Mouse (Mus musculus) c-Kit-negative CD71-positive TER-119-positive erythroid progenitor cells, embryonic 14.5 days (primary cell): Measurements from ENCODE around the gene Rfxank.

ENCODE experiments used
- DNase-seq: peaks from one replicate; pipeline ENCODE4 v3.0.0-alpha.2; 2013; ENCODE audit warnings: low read depth, low spot score

Rfxank gene

GRCm38 (mm10) chr8:70110451-70110850, 28.5 kb downstream of the Rfxank start:
- DNase-seq = no peak

GRCm38 (mm10) chr8:70104922-70105321, 34.0 kb downstream of the Rfxank start:
- DNase-seq = no peak

DNA sequence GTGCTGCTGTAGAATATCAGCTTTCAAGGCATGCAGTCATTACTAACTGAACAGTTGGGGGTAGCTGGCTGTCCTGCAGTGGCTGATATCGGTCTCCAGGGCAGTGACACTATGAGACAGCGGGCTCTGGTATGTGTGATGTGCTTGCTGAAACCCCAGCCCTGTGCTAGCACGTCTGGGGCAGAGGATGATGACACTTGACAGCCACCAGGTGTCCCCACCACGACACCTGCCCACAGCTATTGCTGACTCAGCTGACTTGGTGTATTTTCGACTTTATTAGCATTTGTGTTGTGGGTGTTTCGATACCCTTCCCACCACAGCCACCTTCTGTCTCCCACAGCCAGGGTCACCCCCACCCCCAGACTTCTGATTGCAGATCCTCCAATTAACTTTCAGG, 34.4 kb downstream of the Rfxank start:
- no peak for DNase-seq

GRCm38 (mm10) chr8:70100241-70100640, 38.7 kb downstream of the Rfxank start:
- DNase-seq = no peak

- DNase-seq = no peak
Measured at GRCm38 (mm10) chr8:70099276-70099675, 39.7 kb downstream of the Rfxank start.

GRCm38 (mm10) chr8:70092786-70093185, 46.2 kb downstream of the Rfxank start:
- no peak for DNase-seq

DNA sequence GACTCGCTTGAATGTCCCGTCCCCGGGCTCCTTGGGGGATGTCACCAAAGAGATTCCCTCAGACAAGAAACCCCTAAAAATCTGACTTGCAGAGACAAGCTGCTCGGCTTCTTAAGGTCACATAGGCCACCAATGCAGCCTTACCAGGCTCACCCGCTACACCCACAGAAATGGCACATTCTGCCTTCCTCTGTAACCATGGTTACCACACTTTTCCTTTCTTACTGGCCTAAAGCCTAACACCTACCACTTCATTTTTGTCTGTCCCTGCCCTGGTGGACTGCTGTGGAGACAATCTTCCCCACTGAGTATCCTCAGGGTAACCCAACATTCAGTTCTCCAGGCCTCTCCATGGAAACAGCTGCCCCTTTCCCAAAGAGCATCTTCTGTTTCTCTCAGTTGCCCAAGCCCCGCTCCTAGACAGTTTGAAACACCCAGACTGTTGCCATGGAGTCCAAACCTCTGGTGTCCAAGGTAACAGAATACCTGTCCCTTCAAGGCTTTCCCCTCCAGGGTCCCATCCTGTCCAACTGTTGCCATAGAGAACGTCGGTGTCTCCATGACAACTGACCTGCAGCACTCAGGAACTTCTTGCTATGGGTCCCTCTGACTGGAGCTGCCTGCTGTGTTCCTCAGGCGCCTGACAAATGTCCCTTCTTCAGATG, 49.5 kb downstream of the Rfxank start:
- DNase-seq = no peak

- no peak for DNase-seq
Measured at GRCm38 (mm10) chr8:70087836-70088650, 50.9 kb downstream of the Rfxank start.

DNA sequence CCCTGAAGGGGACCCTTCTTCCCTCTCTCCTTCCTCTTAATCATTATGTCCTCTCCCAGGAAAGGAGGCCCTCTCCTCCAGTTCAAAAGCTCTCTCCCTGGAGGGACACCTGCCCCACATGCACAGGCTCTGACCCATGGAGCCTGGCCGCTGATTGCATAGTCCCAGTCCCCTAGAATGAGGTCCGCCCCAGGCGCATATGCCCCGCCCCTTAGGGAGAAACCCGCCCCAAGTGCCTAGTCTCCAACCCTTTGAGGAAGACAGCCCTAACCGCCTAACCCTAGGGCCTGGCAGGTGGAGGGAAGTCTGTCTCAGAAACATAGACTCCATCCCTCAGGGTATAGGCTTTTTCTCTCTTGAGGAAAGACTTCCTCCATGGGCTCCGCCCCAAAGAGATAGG, 51.7 kb downstream of the Rfxank start:
- DNase-seq = no peak

- no peak for DNase-seq
Measured at GRCm38 (mm10) chr8:70086151-70086550, 52.8 kb downstream of the Rfxank start.

GRCm38 (mm10) chr8:70084191-70085065, 54.5 kb downstream of the Rfxank start:
- no peak for DNase-seq

GRCm38 (mm10) chr8:70083285-70083684, 55.7 kb downstream of the Rfxank start, which contains the start of gene Hapln4:
Hapln4 (plus strand) TSS chr8:70083457.
- no peak for DNase-seq

- no peak for DNase-seq
Measured at GRCm38 (mm10) chr8:70081976-70082375, 57.0 kb downstream of the Rfxank start.
